Mouse (Mus musculus) heart, postnatal 0 days (tissue): ENCODE results near the gene Hyal3.

Experiments used
- CTCF ChIP-seq: IDR thresholded peaks from 2 replicates; pipeline ENCODE4 v1.5.1; 2016; ENCODE audit warnings: antibody characterized with exemption, control low read depth, low read depth
- EP300 ChIP-seq: IDR thresholded peaks from 2 replicates; pipeline ENCODE4 v1.6.1; 2016; ENCODE audit warnings: antibody characterized with exemption, low read depth

DNA sequence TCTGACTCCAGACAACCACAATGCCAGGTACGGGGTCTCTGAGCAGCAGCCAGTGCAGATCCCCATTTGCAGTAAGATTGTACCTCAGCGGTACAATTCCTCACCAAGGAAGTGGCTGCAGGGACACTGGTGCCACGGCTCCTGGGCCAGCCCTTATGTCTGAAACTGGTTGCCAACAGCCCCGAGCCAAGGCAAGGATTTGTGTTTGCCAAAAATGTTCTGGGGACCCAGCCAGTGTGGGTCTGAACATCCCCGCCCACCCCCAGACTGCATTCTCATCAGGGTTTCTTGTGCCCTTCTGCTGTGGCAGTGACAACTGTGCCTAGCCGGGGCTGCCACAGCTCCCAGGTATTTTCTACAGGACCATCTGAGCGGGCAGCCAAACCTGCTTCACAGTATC, 42.4 kb upstream of the Hyal3 start:
- no peak for TF ChIP-seq CTCF
- no peak for TF ChIP-seq EP300
